Mouse (Mus musculus) thymus, postnatal 14 days (tissue): ENCODE results near the gene Figla.

Experiments
- DNase-seq: peaks from one replicate; pipeline ENCODE4 v3.0.0; 2021

Gene Figla

DNA sequence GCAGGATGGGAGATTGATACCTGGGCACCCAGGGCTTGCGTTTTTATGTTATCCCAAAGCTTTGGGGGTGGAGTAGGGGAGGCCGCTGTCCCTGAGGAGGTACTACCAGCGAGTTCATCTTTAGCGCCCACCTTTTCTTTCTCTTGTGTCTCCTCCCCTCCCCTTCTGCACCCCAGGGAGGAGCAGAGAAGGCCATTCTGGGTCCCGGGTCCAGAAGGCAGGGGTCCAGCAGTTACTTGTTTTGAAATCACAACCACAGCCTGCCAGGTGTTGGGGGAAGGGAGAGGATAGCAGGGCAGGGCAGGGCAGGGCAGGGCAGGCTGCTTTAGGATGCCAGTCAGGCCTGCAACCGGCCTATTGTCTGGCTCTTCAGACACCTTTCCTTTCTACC is 13.3 kb downstream of the Figla start:
- no peak for DNase-seq

DNA sequence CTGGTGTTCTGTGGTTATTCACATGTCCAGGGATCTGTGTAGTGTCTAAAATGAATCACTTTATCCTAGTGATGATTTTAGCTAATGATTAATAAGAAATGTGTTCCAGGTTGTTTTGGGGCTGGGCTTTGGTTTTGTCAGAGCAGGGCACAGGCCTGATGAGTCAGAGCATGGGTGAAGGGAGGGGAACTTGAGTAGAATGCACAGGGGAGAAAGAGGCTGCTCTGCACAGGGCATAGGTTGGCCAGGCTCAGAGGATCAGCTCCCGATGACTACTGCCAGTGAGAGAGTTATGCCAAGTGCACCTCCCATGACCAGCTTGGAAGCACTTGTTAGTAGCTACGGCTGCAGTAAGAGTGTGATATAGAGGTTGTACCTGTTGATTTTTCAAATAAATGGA is 15.6 kb downstream of the Figla start:
- DNase-seq = no peak

DNA sequence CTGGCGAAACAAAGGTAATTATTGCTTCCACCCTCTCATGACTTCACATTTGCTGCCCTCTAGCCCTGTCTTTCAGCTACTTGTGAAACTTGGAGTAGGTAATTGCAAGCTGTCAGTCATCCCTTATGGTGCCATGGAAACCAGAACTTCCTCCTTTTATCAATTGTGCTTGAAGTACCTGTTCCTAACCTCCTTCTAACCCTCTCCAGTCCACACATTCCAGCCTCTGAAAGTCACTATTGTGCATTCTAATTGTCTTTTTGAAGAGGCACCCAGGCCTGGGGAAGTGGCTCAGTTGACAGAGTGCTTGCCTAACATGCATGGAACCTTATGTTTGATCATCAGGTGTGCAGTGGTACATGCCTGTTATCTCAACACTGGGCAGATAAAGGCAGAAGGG is 17.7 kb downstream of the Figla start:
- no peak for DNase-seq

DNA sequence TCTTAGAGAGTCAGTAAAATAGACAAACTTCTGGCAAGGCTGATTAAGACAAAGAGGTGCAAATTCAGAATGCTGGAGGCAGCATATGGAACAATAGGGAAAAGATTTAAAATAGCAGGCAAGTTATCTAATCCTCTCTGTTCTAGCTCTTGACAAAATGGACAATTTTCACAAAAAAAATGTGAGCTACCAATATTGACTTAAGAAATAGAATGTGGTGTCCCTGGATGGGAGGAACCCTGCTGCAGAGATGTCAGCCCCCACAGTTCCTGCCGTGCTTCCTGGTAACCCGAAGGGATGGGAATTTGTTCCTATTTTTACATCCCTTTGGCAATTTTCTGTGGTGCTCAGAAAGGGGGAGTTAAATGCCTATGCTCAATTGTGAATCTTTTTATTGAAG is 22.9 kb downstream of the Figla start:
- no peak for DNase-seq

DNA sequence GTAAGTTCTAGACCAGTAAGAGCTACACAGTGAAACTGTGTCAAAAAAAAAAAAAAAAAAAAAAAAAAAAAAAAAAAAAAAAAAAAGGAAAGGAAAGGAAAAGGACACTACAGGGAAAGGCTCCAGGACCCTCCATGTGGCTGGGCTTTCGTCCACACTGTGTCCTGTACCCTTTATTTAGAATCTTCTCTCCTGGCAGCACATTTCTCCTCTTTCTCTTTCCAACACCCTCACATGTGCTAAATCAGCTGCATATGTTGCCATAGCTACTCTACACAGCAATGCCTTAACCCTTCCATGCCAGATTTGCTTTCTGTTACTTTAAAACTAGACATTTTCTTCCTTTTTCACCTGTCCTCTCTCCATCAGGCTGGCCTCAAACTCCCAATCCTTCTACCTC is 24.2 kb downstream of the Figla start:
- DNase-seq = no peak

DNA sequence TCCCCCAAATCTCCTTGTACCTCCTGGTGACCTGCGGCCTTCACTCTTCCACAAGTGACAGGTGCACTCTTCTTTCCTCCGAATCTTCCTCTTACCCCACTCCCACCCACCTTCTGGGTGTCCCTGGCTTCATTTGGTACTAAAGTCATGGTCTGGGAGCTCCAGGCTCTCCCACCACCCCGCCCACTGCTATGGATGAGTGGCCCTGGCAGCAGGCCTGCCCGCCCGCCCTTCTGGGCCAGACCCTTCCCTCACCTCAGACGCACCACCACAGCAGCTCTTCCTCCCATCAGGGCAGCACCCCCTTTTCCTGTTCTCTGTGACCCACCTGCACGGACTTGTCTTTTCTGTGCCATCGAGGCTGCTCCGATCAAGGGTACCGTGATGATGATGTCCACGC is 31.5 kb downstream of the Figla start:
- DNase-seq = no peak

DNA sequence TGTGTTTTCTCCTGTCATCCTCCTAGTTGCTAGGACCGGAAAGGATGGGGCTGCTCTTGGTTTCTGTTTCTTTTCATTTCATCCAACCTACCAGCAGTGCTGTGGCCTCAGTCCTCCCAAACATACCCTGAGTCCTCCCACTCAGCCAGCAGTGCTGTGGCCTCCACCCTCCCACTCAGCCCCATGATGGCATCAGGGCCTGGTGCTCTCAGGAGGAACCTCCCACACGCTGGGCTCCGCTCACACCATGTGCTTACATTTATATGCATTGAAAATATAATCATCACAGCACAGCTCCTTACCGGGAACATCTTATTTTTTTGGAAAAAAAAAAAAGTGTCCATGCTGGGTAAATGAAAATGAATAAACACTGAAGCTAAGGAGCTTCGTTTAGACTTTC is 32.5 kb downstream of the Figla start:
- DNase-seq = no peak

DNA sequence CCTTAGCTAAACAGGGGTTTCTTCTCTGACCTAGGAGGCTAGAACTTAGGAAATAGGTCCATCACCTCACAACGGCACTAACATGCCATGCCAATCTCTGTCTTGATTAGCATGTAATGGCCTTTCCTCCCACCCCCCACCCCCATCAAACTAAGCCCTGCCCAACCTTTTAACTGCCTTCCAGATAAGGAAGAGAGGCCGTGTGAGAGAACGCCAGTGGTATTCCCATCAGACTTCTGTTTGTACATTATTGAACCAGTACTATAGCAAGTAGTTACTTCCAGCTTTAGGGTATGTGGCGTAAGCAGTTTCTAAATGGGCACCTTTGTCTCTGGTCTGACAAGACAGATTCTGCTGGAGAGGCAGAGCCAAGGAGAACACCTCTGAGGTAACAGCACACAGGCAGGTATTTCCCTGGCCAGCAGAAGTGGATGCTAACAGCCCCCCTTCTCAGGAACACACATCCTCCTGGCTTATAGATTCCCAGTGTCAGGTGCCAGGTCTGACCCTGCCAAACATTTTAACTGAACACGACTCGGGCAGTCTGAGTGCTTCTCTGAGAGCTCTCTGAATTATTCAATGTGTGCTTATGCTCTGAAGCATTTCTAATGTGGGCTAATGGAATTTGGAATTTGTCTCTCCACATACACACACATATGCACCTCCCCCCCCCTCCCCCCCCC is 34.8 kb downstream of the Figla start:
- no peak for DNase-seq

DNA sequence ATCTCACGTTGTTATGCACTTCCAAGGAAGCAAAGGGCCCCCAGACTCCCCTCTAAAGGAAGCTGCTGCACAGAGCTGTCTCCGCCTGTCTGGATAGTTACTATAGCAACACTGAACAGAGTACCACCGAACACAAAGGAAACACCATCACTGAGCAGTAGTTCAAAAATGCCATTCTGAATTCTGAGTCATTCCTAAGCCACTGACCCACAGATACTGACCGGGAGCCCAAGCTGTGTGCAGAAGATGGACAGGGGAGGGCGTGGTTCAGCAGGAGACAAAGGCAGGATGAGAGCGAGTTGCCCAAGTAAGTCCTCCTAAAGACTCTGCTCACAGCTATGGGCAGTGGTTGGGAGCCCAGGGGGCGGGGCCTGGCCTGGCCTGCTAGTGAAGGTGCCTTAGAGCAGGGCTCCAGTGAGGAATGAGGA is 36.1 kb downstream of the Figla start:
- no peak for DNase-seq

DNA sequence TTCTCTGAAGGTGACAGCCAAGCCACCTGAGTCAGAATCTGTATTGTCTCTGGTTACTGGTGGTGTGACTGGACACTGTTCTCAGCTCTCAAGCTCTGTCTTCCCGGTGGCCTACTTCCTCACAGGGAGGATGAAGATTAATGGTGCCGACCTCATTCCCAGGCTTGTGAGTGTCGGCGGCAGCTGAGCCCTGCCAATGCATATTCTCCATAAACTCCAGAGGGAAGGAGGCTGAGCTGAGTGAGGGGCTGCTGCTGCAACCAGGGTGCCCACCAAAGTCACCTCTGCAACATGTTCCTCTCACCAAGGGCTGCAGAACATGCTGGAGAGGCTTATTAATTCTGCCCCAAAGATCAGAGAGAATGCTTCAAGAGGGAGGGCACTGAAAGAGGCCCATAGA is 36.6 kb downstream of the Figla start:
- no peak for DNase-seq

DNA sequence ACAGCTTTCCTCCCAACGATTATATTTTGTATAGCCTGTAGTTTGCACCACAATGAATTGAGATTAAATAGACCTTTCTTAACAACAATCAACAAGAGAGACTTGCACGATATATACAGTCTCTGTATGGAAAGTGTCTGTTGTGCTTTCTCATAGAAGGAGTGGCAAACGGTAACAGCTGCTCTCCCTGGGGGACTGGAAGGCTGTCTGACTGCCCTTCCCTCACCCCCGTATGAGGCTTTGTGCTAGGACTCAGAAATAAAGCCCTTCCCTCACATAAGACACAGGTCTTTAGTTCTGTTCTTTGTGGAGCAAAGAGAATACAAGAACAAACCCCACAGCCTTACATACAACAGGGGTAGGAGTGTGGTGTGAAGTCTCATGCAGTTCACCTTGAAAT is 37.1 kb downstream of the Figla start:
- DNase-seq = no peak

DNA sequence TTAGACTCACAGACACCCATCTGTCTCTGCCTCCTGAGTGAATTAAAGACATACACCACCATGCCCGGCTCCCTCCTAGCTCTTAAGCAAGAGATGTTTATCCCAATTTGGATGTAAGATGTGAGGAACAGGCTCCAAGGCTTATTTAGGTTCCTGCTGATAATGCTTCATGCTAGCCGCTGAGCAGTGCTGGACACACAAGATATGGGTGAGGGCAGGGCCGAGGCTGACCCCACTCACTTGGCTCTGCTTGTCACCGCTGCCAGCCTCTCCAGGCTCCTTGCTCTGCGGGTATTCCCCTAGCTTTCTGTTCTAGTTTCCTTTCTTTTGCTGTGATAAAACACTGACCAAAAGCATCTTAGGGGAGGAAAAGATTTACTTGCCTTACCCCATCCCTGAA is 37.6 kb downstream of the Figla start:
- no peak for DNase-seq

DNA sequence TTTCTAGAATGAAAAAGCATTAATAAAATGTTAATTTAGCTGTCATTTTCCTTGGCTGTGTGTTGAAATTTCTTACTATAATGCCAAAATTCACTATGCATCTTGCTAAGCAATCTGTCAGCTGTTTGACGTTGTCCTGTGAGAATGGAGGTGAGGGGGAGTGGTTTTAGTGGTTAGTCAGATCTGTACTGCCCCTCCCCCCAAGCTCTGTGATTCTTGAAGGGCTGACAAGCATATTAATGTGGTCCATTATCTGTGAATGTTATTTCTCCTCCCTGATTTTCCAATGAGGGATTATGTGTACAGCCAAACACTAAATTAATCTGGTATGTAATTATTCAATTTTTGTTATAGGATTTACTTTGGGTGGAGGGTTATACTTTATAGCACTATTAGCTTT is 42.5 kb downstream of the Figla start:
- no peak for DNase-seq

DNA sequence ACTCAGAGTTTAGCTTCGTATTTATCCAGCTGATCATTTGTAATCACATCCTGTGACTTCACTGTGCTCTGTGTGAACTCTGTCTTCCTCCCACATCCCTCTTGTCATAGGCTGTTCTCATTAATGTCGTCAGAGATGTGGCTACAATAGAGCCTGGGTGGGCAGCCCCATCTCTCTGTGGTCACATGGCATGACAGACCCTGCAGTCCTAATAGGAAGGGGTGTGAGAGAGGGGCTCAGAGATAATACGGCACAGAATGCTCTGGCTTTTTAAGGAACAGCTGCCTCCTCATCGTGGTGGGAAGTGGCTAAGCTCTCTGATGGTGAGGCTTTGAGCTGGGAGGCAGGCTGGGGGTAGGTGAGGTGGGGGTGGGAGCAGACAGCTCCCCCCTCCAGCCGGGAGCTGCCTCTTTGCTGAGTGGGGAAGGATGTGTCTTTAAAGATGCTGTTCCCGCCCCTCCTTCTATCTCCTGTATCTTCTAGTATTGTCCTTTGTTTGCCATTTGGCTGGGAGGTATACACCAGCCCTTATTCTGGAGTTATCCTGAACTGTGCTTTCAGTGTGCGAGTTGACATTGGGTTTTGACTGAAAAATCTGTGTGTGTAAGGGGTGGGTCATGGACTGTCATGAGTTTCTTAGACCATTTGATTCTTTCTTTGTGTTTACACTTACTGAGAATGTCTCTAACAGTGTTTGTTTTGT is 43.3 kb downstream of the Figla start:
- no peak for DNase-seq

DNA sequence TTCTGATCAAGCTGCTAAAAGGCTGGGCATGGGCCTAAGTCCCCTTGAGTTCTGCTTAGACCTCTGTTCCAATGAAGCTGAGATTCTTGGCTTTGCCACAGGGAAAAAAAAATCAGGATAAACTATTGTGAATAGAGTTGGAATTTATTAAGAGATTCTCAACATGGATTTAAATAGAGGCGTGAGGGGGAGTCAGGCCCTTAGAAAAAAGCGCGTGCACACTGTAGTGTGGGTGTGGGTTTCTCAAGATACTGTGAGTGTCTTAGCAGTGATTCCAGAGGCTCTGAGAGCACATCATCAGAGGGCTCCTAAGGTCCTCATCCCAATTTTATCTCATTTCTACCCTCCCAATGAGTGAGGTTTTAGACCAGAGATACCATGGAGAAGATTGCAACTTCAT is 44.2 kb downstream of the Figla start:
- DNase-seq = no peak

DNA sequence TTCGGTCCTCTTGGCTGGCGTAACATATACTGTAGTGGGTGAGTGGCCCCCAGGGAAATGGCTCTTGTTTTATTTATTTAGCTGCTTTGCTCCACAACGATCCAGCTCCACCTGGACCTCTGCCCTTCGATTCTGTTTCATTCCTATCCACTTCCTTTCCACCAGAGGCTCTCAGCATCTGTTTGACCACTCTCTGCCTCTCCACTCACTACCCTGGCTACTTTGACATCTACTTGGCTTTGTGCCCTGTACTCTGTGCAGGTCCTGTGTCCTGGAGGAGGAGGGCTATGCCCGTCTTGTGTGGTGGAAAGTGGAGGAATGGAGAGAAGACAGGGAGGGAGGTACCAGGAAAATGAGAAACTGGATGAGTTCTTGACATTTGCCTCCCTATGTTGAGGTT is 46.3 kb downstream of the Figla start:
- DNase-seq = no peak

DNA sequence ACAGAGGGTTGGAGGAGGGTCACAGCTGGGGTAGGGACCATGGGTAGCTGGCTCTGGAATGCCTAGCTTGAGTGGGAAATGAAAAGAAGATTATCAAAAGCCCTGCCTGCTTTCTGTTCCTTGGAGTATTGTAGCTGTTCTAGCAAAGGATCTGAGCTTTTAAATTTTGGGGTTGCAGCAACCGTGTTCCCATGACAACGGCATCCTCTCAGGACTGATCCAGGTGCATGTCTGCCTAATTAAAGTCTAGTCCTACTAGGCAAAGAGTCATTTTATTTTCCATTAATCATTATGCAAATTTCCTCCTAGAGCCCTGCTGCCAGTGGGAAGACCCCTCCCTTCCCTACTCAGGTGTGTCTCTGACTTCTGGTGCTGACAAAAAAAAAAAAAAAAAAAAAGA is 46.7 kb downstream of the Figla start:
- no peak for DNase-seq

DNA sequence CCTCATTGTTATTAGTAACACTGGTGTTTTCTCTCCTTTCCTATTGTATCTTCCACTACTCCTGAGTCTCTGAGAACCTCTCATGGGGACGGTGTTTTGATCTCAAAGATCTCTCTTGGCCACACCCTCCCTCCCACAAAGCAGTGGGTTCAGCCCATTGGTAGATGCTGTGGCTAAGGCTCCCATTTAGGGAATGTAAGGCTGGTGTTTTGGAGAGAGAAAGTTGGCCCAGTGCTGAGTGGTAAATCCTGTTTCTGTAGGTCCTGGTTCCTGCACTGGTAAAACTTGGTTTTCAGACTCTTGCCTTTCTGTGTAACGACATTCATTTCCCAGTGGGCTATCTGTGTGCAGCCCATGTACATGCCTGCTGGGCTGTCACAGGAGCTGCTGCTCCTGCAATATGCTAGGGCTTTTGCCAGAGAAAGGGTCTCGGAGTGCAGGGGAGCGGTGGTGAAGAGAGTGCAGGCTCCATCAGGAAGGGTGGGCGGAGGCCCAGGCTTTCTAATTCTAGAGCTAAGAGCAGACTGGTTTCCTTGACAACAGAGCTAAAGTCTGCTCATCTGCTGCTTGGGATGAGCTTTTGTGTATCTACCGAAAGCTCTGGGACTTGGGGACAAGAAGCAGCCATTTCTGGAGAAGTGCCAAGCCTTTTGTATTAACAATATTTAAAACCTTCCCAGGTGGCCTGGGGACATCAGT is 48.5 kb downstream of the Figla start:
- DNase-seq = no peak

DNA sequence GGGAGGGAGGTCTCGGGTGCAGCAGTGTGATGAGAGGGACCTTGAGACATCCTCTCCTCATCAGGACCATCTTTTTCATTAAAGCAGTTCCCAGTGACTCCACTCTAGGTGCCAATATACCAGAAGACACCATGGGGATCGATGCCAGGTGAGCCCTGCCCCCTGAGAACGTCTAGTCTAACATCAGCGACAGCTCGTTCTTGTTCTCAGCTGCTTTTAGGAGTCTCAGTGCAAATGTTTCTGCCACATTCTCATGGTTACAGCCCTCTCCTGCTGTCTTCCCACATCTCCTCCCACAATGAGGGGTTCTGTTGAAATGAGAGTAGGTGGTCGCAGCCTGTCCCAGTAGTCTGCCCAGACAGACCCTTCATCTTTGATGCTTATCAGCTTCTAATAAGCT is 50.8 kb downstream of the Figla start:
- DNase-seq = no peak

DNA sequence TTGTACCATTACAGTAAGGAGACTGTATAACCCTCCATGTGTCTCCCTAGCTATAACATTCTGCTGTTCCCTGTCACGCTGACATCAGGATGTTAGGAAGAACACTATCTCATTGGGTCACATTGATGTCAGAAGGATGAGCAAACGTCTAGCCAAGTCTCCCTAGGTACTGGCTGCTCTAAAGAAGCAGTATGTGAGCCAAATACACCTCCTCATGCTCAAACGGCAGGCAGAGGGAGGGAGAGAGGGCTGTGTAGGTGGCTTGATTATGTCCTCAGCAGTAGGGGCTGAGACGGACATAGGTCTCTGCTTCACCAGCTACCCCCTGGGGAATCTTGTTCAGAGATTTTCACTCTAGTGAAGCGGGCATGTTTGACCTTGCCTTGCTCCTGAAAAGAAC is 51.2 kb downstream of the Figla start:
- no peak for DNase-seq

DNA sequence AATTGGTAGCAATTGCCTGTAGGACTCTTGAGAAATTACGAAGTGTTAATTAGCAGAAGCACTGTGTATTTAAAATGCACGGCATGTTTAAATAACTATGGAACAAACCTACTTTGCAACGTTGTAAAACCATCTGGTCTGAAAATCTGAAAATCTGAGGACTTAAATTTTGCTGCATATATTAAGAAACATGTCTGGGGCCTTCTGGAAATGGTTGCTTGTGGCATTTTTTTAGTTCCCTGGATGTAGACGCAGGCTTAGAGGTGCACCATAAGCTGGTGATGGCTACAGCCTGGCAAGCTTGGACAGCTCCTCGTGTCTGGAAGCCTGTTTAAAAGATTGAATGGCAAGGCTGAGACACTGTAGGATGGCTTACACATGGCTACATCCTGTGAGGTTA is 53.0 kb downstream of the Figla start:
- no peak for DNase-seq

DNA sequence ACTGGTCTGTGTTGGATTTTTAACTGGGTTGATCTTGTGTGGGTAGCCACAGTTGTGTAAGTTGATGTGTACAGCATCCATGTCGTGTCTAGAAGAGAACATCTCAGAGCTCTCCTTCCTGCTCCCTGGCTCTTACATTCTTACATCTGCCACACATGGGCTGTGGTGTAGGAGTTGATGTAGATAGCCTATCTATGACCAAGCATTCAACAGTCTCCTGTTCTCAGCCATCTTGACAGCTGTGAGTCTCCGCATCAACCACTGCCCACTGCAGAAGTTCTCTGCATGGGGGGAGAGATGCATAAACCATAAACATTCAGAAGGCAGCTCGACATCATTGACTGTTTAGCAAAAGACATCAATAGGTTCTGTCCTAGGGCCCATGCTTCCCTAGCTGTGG is 53.9 kb downstream of the Figla start:
- DNase-seq = no peak

DNA sequence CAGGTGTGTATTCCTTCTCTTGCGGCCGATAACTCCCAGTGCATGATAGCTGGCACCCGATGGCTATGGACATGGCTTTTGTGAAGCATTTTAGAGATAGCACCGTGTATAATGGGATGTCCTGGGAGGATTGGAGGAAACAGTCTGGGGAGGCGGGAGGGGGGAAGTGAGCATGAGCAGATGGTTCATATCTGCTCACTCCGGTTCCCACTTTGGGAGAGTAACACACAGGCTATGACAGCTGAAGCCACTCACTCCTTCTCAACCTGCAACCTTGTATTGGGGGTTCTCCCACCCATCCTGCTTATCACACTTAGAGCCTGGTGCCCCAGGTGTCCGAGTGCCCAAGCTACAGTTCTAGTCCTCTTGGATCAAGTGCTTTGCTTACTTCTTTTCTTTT is 54.3 kb downstream of the Figla start:
- no peak for DNase-seq
